Mouse (Mus musculus) cerebellum, adult (tissue): ENCODE results near the gene Ndufc2.
"Not testable (repeated sequence)": the region's sequence is repeated elsewhere in the genome, so short reads cannot be mapped to it uniquely, and the experiment has no call there.

Experiments
- ATAC-seq: cut with Nextera tagmentation; 2 replicates; pipeline ENCODE4 v1.9.2; 2017; ENCODE audit warnings: mild to moderate bottlenecking, moderate library complexity, mixed read lengths; ENCODE audit not compliant: insufficient number of reproducible peaks, low FRiP score, low TSS enrichment

The Ndufc2 gene

GRCm38 (mm10) chr7:97423754-97424153 lies 24.0 kb downstream of the Ndufc2 start:
- ATAC-seq, result no peak

GRCm38 (mm10) chr7:97424621-97425245 lies 24.9 kb downstream of the Ndufc2 start:
- peak; percentile 63 for ATAC-seq

GRCm38 (mm10) chr7:97426566-97426965 lies 26.8 kb downstream of the Ndufc2 start:
- ATAC-seq, result peak; percentile 45; the same call in 1 of the 2 replicates

GRCm38 (mm10) chr7:97427296-97427695 lies 27.5 kb downstream of the Ndufc2 start:
- ATAC-seq, result no peak

GRCm38 (mm10) chr7:97427778-97428420 lies 28.1 kb downstream of the Ndufc2 start:
- peak; percentile 42; the same call in 1 of the 2 replicates for ATAC-seq

GRCm38 (mm10) chr7:97429705-97430104 lies 29.9 kb downstream of the Ndufc2 start:
- ATAC-seq, result no peak

- ATAC-seq, result not testable (repeated sequence)
Measured at GRCm38 (mm10) chr7:97433517-97433916, 33.7 kb downstream of the Ndufc2 start.

- no peak for ATAC-seq
Measured at GRCm38 (mm10) chr7:97434517-97434916, 34.7 kb downstream of the Ndufc2 start.

- no peak for ATAC-seq
Measured at GRCm38 (mm10) chr7:97438986-97439385, 39.2 kb downstream of the Ndufc2 start.

GRCm38 (mm10) chr7:97446171-97446925 lies 46.5 kb downstream of the Ndufc2 start:
- peak; percentile 72; the same call in 1 of the 2 replicates for ATAC-seq

GRCm38 (mm10) chr7:97447050-97447531 lies 47.3 kb downstream of the Ndufc2 start:
- no peak for ATAC-seq

GRCm38 (mm10) chr7:97451023-97451422 lies 51.2 kb downstream of the Ndufc2 start, which contains the start of gene Kctd14:
Kctd14 (plus strand) TSS chr7:97451323.
- ATAC-seq, result not testable (repeated sequence)

- no peak for ATAC-seq
Measured at GRCm38 (mm10) chr7:97452196-97452595, 52.4 kb downstream of the Ndufc2 start.

GRCm38 (mm10) chr7:97453141-97453921 lies 53.5 kb downstream of the Ndufc2 start:
- no peak for ATAC-seq

- no peak for ATAC-seq
Measured at GRCm38 (mm10) chr7:97454795-97455194, 55.0 kb downstream of the Ndufc2 start.

- ATAC-seq, result no peak
Measured at GRCm38 (mm10) chr7:97455577-97455976, 55.8 kb downstream of the Ndufc2 start.
